Mouse (Mus musculus): ENCODE results near the gene Cnnm2.

- TF ChIP-seq POLR2A (IDR thresholded peaks at IDR 0.05; ENCODE audit: borderline replicate concordance, low read depth, low read length) (no peak), CTCF (IDR thresholded peaks at IDR 0.05; ENCODE audit: low read depth, low read length) (no peak)
Observed at GRCm38 (mm10) chr19:46849443-46849997, 88.1 kb downstream of the Cnnm2 start.

All from bone marrow macrophage, adult 2 months (primary cell).